Mouse (Mus musculus): Measurements from ENCODE around the gene Ecm1. TPM values are rescaled to one million over a fixed set of nuclear protein-coding genes. Genes with fewer than 3 reads are reported as not detected.

The Ecm1 gene
- polyA plus RNA-seq, 1 experiment: 62.3 TPM

GRCm38 (mm10) chr3:95740406-95740805, 1.0 kb upstream of the Ecm1 start:
- Histone ChIP-seq H3K27ac (ENCODE audit: insufficient read depth, low read length) (peak overlapping the region; percentile 69), H3K36me3 (ENCODE audit: control insufficient read depth, insufficient read depth, low read length) (peaks cover 33% of the 10 kb centered on the region), H3K27me3 (ENCODE audit: control insufficient read depth, insufficient read depth, low read length) (no peaks in the 10 kb centered on the region), H3K4me1 (ENCODE audit: control insufficient read depth, insufficient read depth, insufficient read length) (peaks cover 7% of the 10 kb centered on the region; the same call in 1 of the 2 replicates), H3K4me3 (ENCODE audit: extremely low read depth, insufficient read depth, insufficient read length) (no peak overlapping the region)
- DNase-seq (ENCODE audit: low read depth in 1 of 2, low spot score in 2 of 2): peak in 1 of 2 experiments; percentile 30
- WGBS: 46% methylated on average over 8 of the region's 8 CpGs
- no peak for TF ChIP-seq POLR2A (IDR thresholded peaks at IDR 0.05; ENCODE audit: low read depth, low read length)
- TF ChIP-seq CTCF (IDR thresholded peaks at IDR 0.05; ENCODE audit: extremely low read depth, insufficient read depth, insufficient read length, insufficient replicate concordance): no peak

- no peak for TF ChIP-seq POLR2A (IDR thresholded peaks at IDR 0.05; ENCODE audit: low read depth, low read length)
- no peak for TF ChIP-seq CTCF (IDR thresholded peaks at IDR 0.05; ENCODE audit: extremely low read depth, insufficient read depth, insufficient read length, insufficient replicate concordance)
- 93% methylated on average over 12 of the region's 12 CpGs for WGBS
- Histone ChIP-seq H3K36me3 (ENCODE audit: control insufficient read depth, insufficient read depth, low read length) (peaks cover 9% of the 10 kb centered on the region), H3K27ac (ENCODE audit: insufficient read depth, low read length) (no peak overlapping the region), H3K4me1 (ENCODE audit: control insufficient read depth, insufficient read depth, insufficient read length) (no peaks in the 10 kb centered on the region), H3K4me3 (ENCODE audit: extremely low read depth, insufficient read depth, insufficient read length) (no peak overlapping the region), H3K27me3 (ENCODE audit: control insufficient read depth, insufficient read depth, low read length) (no peaks in the 10 kb centered on the region)
- DNase-seq (ENCODE audit: low read depth in 1 of 2, low spot score in 2 of 2): no peak
Measured at GRCm38 (mm10) chr3:95735071-95735670, 4.2 kb downstream of the Ecm1 start.

GRCm38 (mm10) chr3:95734092-95734702, 5.2 kb downstream of the Ecm1 start:
- Histone ChIP-seq H3K4me1 (ENCODE audit: control insufficient read depth, insufficient read depth, insufficient read length) (no peaks in the 10 kb centered on the region), H3K27me3 (ENCODE audit: control insufficient read depth, insufficient read depth, low read length) (no peaks in the 10 kb centered on the region), H3K4me3 (ENCODE audit: extremely low read depth, insufficient read depth, insufficient read length) (no peak overlapping the region), H3K27ac (ENCODE audit: insufficient read depth, low read length) (no peak overlapping the region), H3K36me3 (ENCODE audit: control insufficient read depth, insufficient read depth, low read length) (peaks cover 8% of the 10 kb centered on the region)
- 81% methylated on average over 13 of the region's 13 CpGs for WGBS
- TF ChIP-seq CTCF (IDR thresholded peaks at IDR 0.05; ENCODE audit: extremely low read depth, insufficient read depth, insufficient read length, insufficient replicate concordance) (no peak), POLR2A (IDR thresholded peaks at IDR 0.05; ENCODE audit: low read depth, low read length) (no peak)
- DNase-seq (ENCODE audit: low read depth in 1 of 2, low spot score in 2 of 2): no peak

- H3K36me3 ChIP-seq (ENCODE audit: control insufficient read depth, insufficient read depth, low read length): peaks cover 8% of the 10 kb centered on the region
- H3K27me3 ChIP-seq (ENCODE audit: control insufficient read depth, insufficient read depth, low read length): no peaks in the 10 kb centered on the region
- H3K4me3 ChIP-seq (ENCODE audit: extremely low read depth, insufficient read depth, insufficient read length): no peak overlapping the region
- no peak for TF ChIP-seq CTCF (IDR thresholded peaks at IDR 0.05; ENCODE audit: extremely low read depth, insufficient read depth, insufficient read length, insufficient replicate concordance)
- DNase-seq (ENCODE audit: low read depth in 1 of 2, low spot score in 2 of 2): no peak
- no peak overlapping the region; the same call in 1 of the 2 replicates for H3K27ac ChIP-seq (ENCODE audit: insufficient read depth, low read length)
- H3K4me1 ChIP-seq (ENCODE audit: control insufficient read depth, insufficient read depth, insufficient read length): no peaks in the 10 kb centered on the region
- 70% methylated on average over 11 of the region's 11 CpGs for WGBS
Measured at GRCm38 (mm10) chr3:95732744-95733521, 6.4 kb downstream of the Ecm1 start.

- no peak for DNase-seq (ENCODE audit: low read depth in 1 of 2, low spot score in 2 of 2)
- Histone ChIP-seq H3K27me3 (ENCODE audit: control insufficient read depth, insufficient read depth, low read length) (no peaks in the 10 kb centered on the region), H3K36me3 (ENCODE audit: control insufficient read depth, insufficient read depth, low read length) (peaks cover 8% of the 10 kb centered on the region), H3K4me1 (ENCODE audit: control insufficient read depth, insufficient read depth, insufficient read length) (no peaks in the 10 kb centered on the region), H3K27ac (ENCODE audit: insufficient read depth, low read length) (no peak overlapping the region), H3K4me3 (ENCODE audit: extremely low read depth, insufficient read depth, insufficient read length) (no peak overlapping the region)
- 86% methylated on average over 9 of the region's 9 CpGs for WGBS
- TF ChIP-seq CTCF (IDR thresholded peaks at IDR 0.05; ENCODE audit: extremely low read depth, insufficient read depth, insufficient read length, insufficient replicate concordance): no peak
- TF ChIP-seq POLR2A (IDR thresholded peaks at IDR 0.05; ENCODE audit: low read depth, low read length): no peak
Measured at GRCm38 (mm10) chr3:95732297-95732696, 7.1 kb downstream of the Ecm1 start.

GRCm38 (mm10) chr3:95731802-95732201, 7.6 kb downstream of the Ecm1 start:
- TF ChIP-seq CTCF (IDR thresholded peaks at IDR 0.05; ENCODE audit: extremely low read depth, insufficient read depth, insufficient read length, insufficient replicate concordance): no peak
- TF ChIP-seq POLR2A (IDR thresholded peaks at IDR 0.05; ENCODE audit: low read depth, low read length): no peak
- no peak for DNase-seq (ENCODE audit: low read depth in 1 of 2, low spot score in 2 of 2)
- Histone ChIP-seq H3K4me1 (ENCODE audit: control insufficient read depth, insufficient read depth, insufficient read length) (no peaks in the 10 kb centered on the region), H3K4me3 (ENCODE audit: extremely low read depth, insufficient read depth, insufficient read length) (no peak overlapping the region), H3K27me3 (ENCODE audit: control insufficient read depth, insufficient read depth, low read length) (no peaks in the 10 kb centered on the region), H3K27ac (ENCODE audit: insufficient read depth, low read length) (no peak overlapping the region), H3K36me3 (ENCODE audit: control insufficient read depth, insufficient read depth, low read length) (peaks cover 8% of the 10 kb centered on the region)
- 95% methylated on average over 4 of the region's 4 CpGs for WGBS

Data from spleen, adult 2 months (tissue).